ENCODE assay signal across 11 mouse cellular contexts in genomic region chr2:155242296-155242855, GRCm38 (mm10). TPM values are rescaled to one million over a fixed set of nuclear protein-coding genes. Genes with fewer than 3 reads are reported as not detected.
DNase-seq lines count a peak whose midpoint lies in the region; ATAC-seq and TF ChIP-seq lines count a peak whose summit lies in the region.
"Had no signal": no experiment of that assay in that cellular context is flagged by ENCODE, and none has a peak within 500 bp of the region (broad histone marks: within the 10 kb centered on the region; RNA-seq: fewer than 3 reads in every experiment).

No protein-coding gene starts in this region.

- H3K4me1 ChIP-seq in heart, embryonic 12.5 days (replicated peaks), result peaks cover 43% of the 10 kb centered on the region
- H3K4me1 ChIP-seq in forebrain, embryonic 11.5 days (replicated peaks; ENCODE audit: control insufficient read depth, insufficient read depth, low read length), result peaks cover 3% of the 10 kb centered on the region
- H3K4me1 ChIP-seq in kidney, embryonic 16.5 days (ENCODE audit: insufficient read depth, low read length), result peaks cover 11% of the 10 kb centered on the region
- H3K4me1 ChIP-seq in hindbrain, embryonic 14.5 days (replicated peaks; ENCODE audit: control insufficient read depth, insufficient read depth, low read length), result peaks cover 20% of the 10 kb centered on the region

- peak; percentile 25 for TF ChIP-seq POLR2A in myocyte (IDR thresholded peaks at IDR 0.05; ENCODE audit: insufficient read length, low read depth)

- ATAC-seq in heart, embryonic 12.5 days (ENCODE audit: insufficient number of reproducible peaks, low FRiP score), result no peak
- ATAC-seq in forebrain, embryonic 11.5 days (replicated peaks; ENCODE audit: low FRiP score), result no peak
- ATAC-seq in kidney, embryonic 16.5 days (ENCODE audit: low FRiP score, low TSS enrichment), result no peak
- no peak for ATAC-seq in hindbrain, embryonic 14.5 days (ENCODE audit: low FRiP score)

- no peak overlapping the region for H3ac ChIP-seq in myocyte (ENCODE audit: control insufficient read depth, insufficient read length)

- H3K79me2 ChIP-seq in myocyte (ENCODE audit: control insufficient read depth, insufficient read depth), result peaks cover 41% of the 10 kb centered on the region

- no peak overlapping the region for H3K4me3 ChIP-seq in heart, embryonic 12.5 days
- H3K4me3 ChIP-seq in myocyte, result no peak overlapping the region
- H3K4me3 ChIP-seq in forebrain, embryonic 11.5 days (ENCODE audit: low read depth, low read length), result no peak overlapping the region
- no peak overlapping the region for H3K4me3 ChIP-seq in kidney, embryonic 16.5 days (ENCODE audit: low read length)
- H3K4me3 ChIP-seq in hindbrain, embryonic 14.5 days (replicated peaks; ENCODE audit: low read length), result no peak overlapping the region
- H3K4me3 ChIP-seq: embryonic facial prominence, embryonic 13.5 days; kidney, embryonic 15.5 days; limb, embryonic 13.5 days had no signal

- no peak overlapping the region for H3K4me2 ChIP-seq in heart, embryonic 12.5 days
- peak overlapping the region; percentile 61 for H3K4me2 ChIP-seq in myocyte (ENCODE audit: low read depth)
- no peak overlapping the region for H3K4me2 ChIP-seq in forebrain, embryonic 11.5 days (ENCODE audit: low read depth, low read length, severe bottlenecking)
- no peak overlapping the region for H3K4me2 ChIP-seq in kidney, embryonic 16.5 days (replicated peaks; ENCODE audit: low read depth, low read length)
- no peak overlapping the region for H3K4me2 ChIP-seq in hindbrain, embryonic 14.5 days (replicated peaks)
- H3K4me2 ChIP-seq: embryonic facial prominence, embryonic 13.5 days; kidney, embryonic 15.5 days; limb, embryonic 13.5 days had no signal

- 66% methylated on average over 7 of the region's 7 CpGs for WGBS in heart, embryonic 12.5 days
- 85% methylated on average over 7 of the region's 7 CpGs for WGBS in forebrain, embryonic 11.5 days
- WGBS in kidney, embryonic 16.5 days, result 86% methylated on average over 7 of the region's 7 CpGs
- WGBS in hindbrain, embryonic 14.5 days, result 83% methylated on average over 7 of the region's 7 CpGs

- H3K27ac ChIP-seq in heart, embryonic 12.5 days (ENCODE audit: poor library complexity, severe bottlenecking), result 0 out of 2 replicates have a peak overlapping the region, but pooled peaks have one; percentile 11
- H3K27ac ChIP-seq in forebrain, embryonic 11.5 days (ENCODE audit: low read depth, low read length), result no peak overlapping the region
- no peak overlapping the region for H3K27ac ChIP-seq in kidney, embryonic 16.5 days (ENCODE audit: low read length)
- no peak overlapping the region for H3K27ac ChIP-seq in hindbrain, embryonic 14.5 days
- H3K27ac ChIP-seq: embryonic facial prominence, embryonic 13.5 days; kidney, embryonic 15.5 days; limb, embryonic 13.5 days had no signal

- no peaks in the 10 kb centered on the region for H3K27me3 ChIP-seq in heart, embryonic 12.5 days (replicated peaks)
- no peaks in the 10 kb centered on the region for H3K27me3 ChIP-seq in myocyte (ENCODE audit: control insufficient read depth, insufficient read depth, insufficient read length)
- H3K27me3 ChIP-seq in forebrain, embryonic 11.5 days (ENCODE audit: control insufficient read depth, insufficient read depth, low read length), result no peaks in the 10 kb centered on the region
- H3K27me3 ChIP-seq in kidney, embryonic 16.5 days (ENCODE audit: insufficient read depth, low read length), result no peaks in the 10 kb centered on the region
- H3K27me3 ChIP-seq in hindbrain, embryonic 14.5 days (ENCODE audit: control insufficient read depth, insufficient read depth, low read length), result no peaks in the 10 kb centered on the region
- H3K27me3 ChIP-seq: embryonic facial prominence, embryonic 13.5 days; kidney, embryonic 15.5 days; limb, embryonic 13.5 days had no signal

- no peak overlapping the region for H3K9ac ChIP-seq in heart, embryonic 12.5 days
- H3K9ac ChIP-seq in forebrain, embryonic 11.5 days (ENCODE audit: low read length), result no peak overlapping the region
- H3K9ac ChIP-seq in kidney, embryonic 16.5 days (replicated peaks; ENCODE audit: low read length), result no peak overlapping the region
- no peak overlapping the region for H3K9ac ChIP-seq in hindbrain, embryonic 14.5 days
- H3K9ac ChIP-seq: embryonic facial prominence, embryonic 13.5 days; kidney, embryonic 15.5 days; limb, embryonic 13.5 days had no signal

- no peaks in the 10 kb centered on the region for H3K9me3 ChIP-seq in heart, embryonic 12.5 days (replicated peaks)
- no peaks in the 10 kb centered on the region for H3K9me3 ChIP-seq in forebrain, embryonic 11.5 days (ENCODE audit: control insufficient read depth, low read length)
- no peaks in the 10 kb centered on the region for H3K9me3 ChIP-seq in kidney, embryonic 16.5 days (ENCODE audit: low read length)
- H3K9me3 ChIP-seq in hindbrain, embryonic 14.5 days (ENCODE audit: control insufficient read depth, low read length), result no peaks in the 10 kb centered on the region
- H3K9me3 ChIP-seq: embryonic facial prominence, embryonic 13.5 days; kidney, embryonic 15.5 days; limb, embryonic 13.5 days had no signal

- peak; percentile 70 for DNase-seq in gastrocnemius, adult 18-20 months (ENCODE audit: low spot score)
- DNase-seq in gastrocnemius, postnatal 4 days (ENCODE audit: low spot score in 2 of 2), result no peak
- peak; percentile 40 for DNase-seq in adrenal gland, postnatal 10 days
- no peak for DNase-seq in forebrain, embryonic 11.5 days (ENCODE audit: low spot score)
- DNase-seq in hindbrain, embryonic 14.5 days (ENCODE audit: low spot score), result no peak

- H3K36me3 ChIP-seq in heart, embryonic 12.5 days, result peaks cover 64% of the 10 kb centered on the region
- peaks cover 30% of the 10 kb centered on the region for H3K36me3 ChIP-seq in myocyte (ENCODE audit: control insufficient read depth, insufficient read depth)
- peaks cover 17% of the 10 kb centered on the region for H3K36me3 ChIP-seq in forebrain, embryonic 11.5 days (ENCODE audit: control insufficient read depth, insufficient read depth, low read length)
- peaks cover 46% of the 10 kb centered on the region for H3K36me3 ChIP-seq in kidney, embryonic 16.5 days (ENCODE audit: insufficient read depth, low read length)
- H3K36me3 ChIP-seq in hindbrain, embryonic 14.5 days (replicated peaks; ENCODE audit: control insufficient read depth, insufficient read depth), result peaks cover 52% of the 10 kb centered on the region

TF ChIP-seq in myocyte, 11 proteins besides CTCF, POLR2A, EP300 and RAD21:
- TF ChIP-seq REST (IDR thresholded peaks at IDR 0.05; ENCODE audit: insufficient read depth, insufficient read length) (no peak), CEBPB (IDR thresholded peaks at IDR 0.05; ENCODE audit: insufficient read depth, poor library complexity, severe bottlenecking) (no peak), MYOD1 (IDR thresholded peaks at IDR 0.05; ENCODE audit: control insufficient read depth in 1 of 3, insufficient read length in 2 of 3, low read depth in 2 of 3) (no peak), POLR2AphosphoS2 (IDR thresholded peaks at IDR 0.05; ENCODE audit: insufficient read length, low read depth) (no peak), TCF12 (IDR thresholded peaks at IDR 0.05; ENCODE audit: insufficient read depth, poor library complexity, severe bottlenecking) (no peak), SRF (IDR thresholded peaks at IDR 0.05; ENCODE audit: control insufficient read depth, insufficient read length, low read depth) (no peak), TCF3 (IDR thresholded peaks at IDR 0.05; ENCODE audit: insufficient read length, low read depth) (no peak), MYOG (IDR thresholded peaks at IDR 0.05; ENCODE audit: control insufficient read depth in 1 of 3, insufficient read depth in 1 of 3, insufficient read length in 2 of 3, low read depth in 2 of 3) (no peak), USF1 (IDR thresholded peaks at IDR 0.05; ENCODE audit: low read depth) (no peak), MAX (IDR thresholded peaks at IDR 0.05; ENCODE audit: low read depth) (no peak), E2F4 (IDR thresholded peaks at IDR 0.05; ENCODE audit: insufficient read depth) (no peak)
TF ChIP-seq in myocyte: peak in this region for 0.

RNA-seq across cellular contexts. Expression of gene Dynlrb1, which starts 6.0 kb away (rescaled TPM):
- total RNA-seq in gastrocnemius, adult 18-20 months (2021), result 100 to 1,000 TPM; 112 to 120 TPM
- 100 to 1,000 TPM; 153 to 163 TPM for total RNA-seq in gastrocnemius, postnatal 4 days (2021)
- total RNA-seq in adrenal gland, postnatal 10 days (2021), result 100 to 1,000 TPM; 259 to 263 TPM
- 341 and 361 TPM in 2 replicates for polyA plus RNA-seq in heart, embryonic 12.5 days (2016; fragmentation: Nextera tagmentation; extraction: Ambion mirVana)
- 418 TPM for polyA plus RNA-seq in myocyte (2012; fragmentation: generic; extraction: Trizol)
- 460 and 463 TPM in 2 replicates for polyA plus RNA-seq in forebrain, embryonic 11.5 days (2014; fragmentation: Nextera tagmentation; extraction: Ambion mirVana)
- polyA plus RNA-seq in kidney, embryonic 16.5 days (2015; fragmentation: Nextera tagmentation; extraction: Ambion mirVana), result 391 and 404 TPM in 2 replicates
- polyA plus RNA-seq in hindbrain, embryonic 14.5 days (2014; fragmentation: Nextera tagmentation; extraction: Ambion mirVana), result 748 and 784 TPM in 2 replicates

RNA-seq across cellular contexts. Expression of gene Map1lc3a, which starts 33.7 kb away (rescaled TPM):
- 100 to 1,000 TPM; 233 to 274 TPM for total RNA-seq in gastrocnemius, adult 18-20 months (2021)
- 100 to 1,000 TPM; 204 to 225 TPM for total RNA-seq in gastrocnemius, postnatal 4 days (2021)
- total RNA-seq in adrenal gland, postnatal 10 days (2021), result 100 to 1,000 TPM; 421 to 505 TPM
- 228 and 252 TPM in 2 replicates for polyA plus RNA-seq in heart, embryonic 12.5 days (2016; fragmentation: Nextera tagmentation; extraction: Ambion mirVana)
- 413 TPM for polyA plus RNA-seq in myocyte (2012; fragmentation: generic; extraction: Trizol)
- 129 and 148 TPM in 2 replicates for polyA plus RNA-seq in forebrain, embryonic 11.5 days (2014; fragmentation: Nextera tagmentation; extraction: Ambion mirVana)
- 156 and 165 TPM in 2 replicates for polyA plus RNA-seq in kidney, embryonic 16.5 days (2015; fragmentation: Nextera tagmentation; extraction: Ambion mirVana)
- polyA plus RNA-seq in hindbrain, embryonic 14.5 days (2014; fragmentation: Nextera tagmentation; extraction: Ambion mirVana), result 616 and 629 TPM in 2 replicates

Comparison
In these comparisons a context has a peak if more than half of its experiments do, and no peak if none do; other contexts are left out.
1. DNase-seq: peak in gastrocnemius, adult 18-20 months (single experiment) and adrenal gland, postnatal 10 days (single experiment); none in gastrocnemius, postnatal 4 days (0 of 2), forebrain, embryonic 11.5 days (single experiment) and hindbrain, embryonic 14.5 days (single experiment).